Comparison of ENCODE assay signal across 24 mouse cellular contexts in the genomic region with DNA sequence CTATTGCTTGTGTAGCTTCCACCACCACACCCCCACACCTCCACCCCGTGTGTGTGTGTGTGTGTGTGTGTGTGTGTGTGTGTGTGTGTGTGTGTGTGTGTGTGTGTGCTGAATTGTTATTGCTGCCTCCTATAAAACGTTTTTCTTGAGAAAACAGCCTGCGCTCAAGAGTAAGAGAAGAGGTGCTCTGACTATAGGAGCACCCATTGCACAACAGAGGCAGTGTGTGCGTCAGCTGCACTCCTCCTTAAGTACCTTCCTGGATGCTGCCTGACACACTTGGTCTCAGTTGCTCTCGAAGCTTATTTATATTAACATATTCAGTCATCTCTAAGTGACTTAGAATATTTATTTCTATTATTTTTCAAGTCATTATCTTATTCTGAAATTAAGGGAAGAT. TPM values are rescaled to one million over a fixed set of nuclear protein-coding genes. Genes with fewer than 3 reads are reported as not detected.
DNase-seq lines count a peak whose midpoint lies in the region; ATAC-seq and TF ChIP-seq lines count a peak whose summit lies in the region.
"Had no signal": no experiment of that assay in that cellular context is flagged by ENCODE, and none has a peak within 500 bp of the region (broad histone marks: within the 10 kb centered on the region; RNA-seq: fewer than 3 reads in every experiment).

No protein-coding gene starts in this region.

- no peak for TF ChIP-seq POLR2A in heart, adult 2 months (IDR thresholded peaks at IDR 0.05; ENCODE audit: insufficient read depth, low read depth, low read length)

- no peak overlapping the region for H3K9ac ChIP-seq in lung, postnatal 0 days (replicated peaks; ENCODE audit: low read depth)
- no peak overlapping the region for H3K9ac ChIP-seq in heart, adult 2 months (ENCODE audit: low read depth, low read length)
- H3K9ac ChIP-seq: embryonic facial prominence, embryonic 12.5 days; forebrain, embryonic 13.5 days; forebrain, embryonic 15.5 days had no signal

- ATAC-seq in lung, postnatal 0 days: peak; percentile 96
- ATAC-seq: CD4-positive, CD25-positive, alpha-beta regulatory T cell, adult 4 months; forebrain, embryonic 13.5 days; forebrain, embryonic 15.5 days had no signal

- TF ChIP-seq CTCF in lung, postnatal 0 days (IDR thresholded peaks at IDR 0.05): no peak
- no peak for TF ChIP-seq CTCF in heart, adult 2 months (IDR thresholded peaks at IDR 0.05)

- peak; percentile 54 for TF ChIP-seq EP300 in lung, postnatal 0 days (IDR thresholded peaks at IDR 0.05)
- no peak for TF ChIP-seq EP300 in heart, adult 2 months (IDR thresholded peaks at IDR 0.05; ENCODE audit: insufficient read depth, low read depth, low read length)

- no peaks in the 10 kb centered on the region for H3K9me3 ChIP-seq in lung, postnatal 0 days (ENCODE audit: low read length)
- no peaks in the 10 kb centered on the region for H3K9me3 ChIP-seq in limb, embryonic 10.5 days (replicated peaks)
- H3K9me3 ChIP-seq: embryonic facial prominence, embryonic 10.5 days; embryonic facial prominence, embryonic 12.5 days; forebrain, embryonic 13.5 days; forebrain, embryonic 15.5 days; G1E had no signal

- no peaks in the 10 kb centered on the region for H3K4me1 ChIP-seq in lung, postnatal 0 days (ENCODE audit: insufficient read depth, low read depth, low read length)
- no peaks in the 10 kb centered on the region for H3K4me1 ChIP-seq in heart, adult 2 months (ENCODE audit: control insufficient read depth, insufficient read depth, low read length)
- H3K4me1 ChIP-seq in limb, embryonic 10.5 days: no peaks in the 10 kb centered on the region
- H3K4me1 ChIP-seq: embryonic facial prominence, embryonic 10.5 days; embryonic facial prominence, embryonic 12.5 days; forebrain, embryonic 13.5 days; forebrain, embryonic 15.5 days had no signal

- H3K36me3 ChIP-seq in lung, postnatal 0 days (ENCODE audit: insufficient read depth, low read length): peaks cover 4% of the 10 kb centered on the region; the same call in 1 of the 2 replicates
- H3K36me3 ChIP-seq in heart, adult 2 months (ENCODE audit: control insufficient read depth, insufficient read depth, low read length): no peaks in the 10 kb centered on the region
- H3K36me3 ChIP-seq in limb, embryonic 10.5 days: peaks cover 100% of the 10 kb centered on the region

- H3K4me3 ChIP-seq in lung, postnatal 0 days (ENCODE audit: low read depth, low read length): no peak overlapping the region
- no peak overlapping the region for H3K4me3 ChIP-seq in heart, adult 2 months
- no peak overlapping the region for H3K4me3 ChIP-seq in limb, embryonic 10.5 days
- H3K4me3 ChIP-seq: embryonic facial prominence, embryonic 10.5 days; embryonic facial prominence, embryonic 12.5 days; forebrain, embryonic 13.5 days; forebrain, embryonic 15.5 days had no signal

- 76% methylated on average over 4 of the region's 5 CpGs for WGBS in lung, postnatal 0 days
- WGBS in heart, adult 2 months: 78% methylated on average over 5 of the region's 5 CpGs
- WGBS in limb, embryonic 10.5 days: 85% methylated on average over 5 of the region's 5 CpGs

- H3K27me3 ChIP-seq in lung, postnatal 0 days (replicated peaks; ENCODE audit: insufficient read depth, low read length): no peaks in the 10 kb centered on the region
- H3K27me3 ChIP-seq in heart, adult 2 months (ENCODE audit: control insufficient read depth, insufficient read depth, low read length): no peaks in the 10 kb centered on the region
- no peaks in the 10 kb centered on the region for H3K27me3 ChIP-seq in limb, embryonic 10.5 days (ENCODE audit: low read depth, poor library complexity, severe bottlenecking)
- H3K27me3 ChIP-seq: CH12.LX; embryonic facial prominence, embryonic 12.5 days; forebrain, embryonic 13.5 days; forebrain, embryonic 15.5 days had no signal

- no peaks in the 10 kb centered on the region for H3K79me2 ChIP-seq in heart, adult 2 months (replicated peaks; ENCODE audit: control insufficient read depth, insufficient read depth, low read length)

- no peak overlapping the region for H3K4me2 ChIP-seq in lung, postnatal 0 days (replicated peaks; ENCODE audit: low read depth, low read length)
- H3K4me2 ChIP-seq: embryonic facial prominence, embryonic 12.5 days; forebrain, embryonic 13.5 days; forebrain, embryonic 15.5 days had no signal

- peak; percentile 61 to 65 for DNase-seq in lung, adult 18-20 months
- peak; percentile 81 for DNase-seq in lung, postnatal 0 days (ENCODE audit: low spot score)
- peak; percentile 30 for DNase-seq in lung, postnatal 14 days
- peak; percentile 68 for DNase-seq in lung, postnatal 36 days
- no peak for DNase-seq in heart, adult 2 months
- no peak for DNase-seq in heart, adult 18-20 months
- no peak for DNase-seq in limb, embryonic 10.5 days (ENCODE audit: low spot score)
- no peak for DNase-seq in MN1 (ENCODE audit: low spot score)
- DNase-seq: adrenal gland, adult 8-10 months; adrenal gland, postnatal 14 days; adrenal gland, postnatal 36 days; B cell, adult 2 months; cerebellum, adult 11-12 months; cerebellum, adult 2 months; cerebellum, adult 9-10 months; cerebellum, postnatal 10 days; cerebellum, postnatal 25 days had no signal

- H3K27ac ChIP-seq in lung, postnatal 0 days (ENCODE audit: low read length): no peak overlapping the region; the same call in 1 of the 2 replicates
- no peak overlapping the region for H3K27ac ChIP-seq in heart, adult 2 months
- H3K27ac ChIP-seq in limb, embryonic 10.5 days: no peak overlapping the region
- H3K27ac ChIP-seq: embryonic facial prominence, embryonic 10.5 days; embryonic facial prominence, embryonic 12.5 days; forebrain, embryonic 13.5 days; forebrain, embryonic 15.5 days had no signal

- intact Hi-C loops in heart, adult 2 months (cut with DNase I): no loop called here

RNA-seq across cellular contexts. Expression of a gene that starts 20.0 kb away (rescaled TPM):
- polyA plus RNA-seq in lung, postnatal 0 days (2015; fragmentation: Nextera tagmentation; extraction: Ambion mirVana): 4.1 and 5.8 TPM in 2 replicates
- 1 to 10 TPM in 1 of 2 experiments, under 1 TPM in 1; 0.65 to 1.8 TPM for total RNA-seq in heart, adult 2 months (2021)
- polyA plus RNA-seq in heart, adult 2 months (2012; rRNA removed): 0.25 and 1.1 TPM in 2 replicates
- 1 to 10 TPM in 1 of 2 experiments, under 1 TPM in 1; 0.82 to 1.8 TPM for total RNA-seq in heart, adult 18-20 months (2021)
- 148 and 168 TPM in 2 replicates for polyA plus RNA-seq in limb, embryonic 10.5 days (2016; fragmentation: Nextera tagmentation; extraction: Ambion mirVana)

RNA-seq across cellular contexts. Expression of a gene that starts 45.1 kb away (rescaled TPM):
- polyA plus RNA-seq in lung, postnatal 0 days (2015; fragmentation: Nextera tagmentation; extraction: Ambion mirVana): 1.1 and 2.0 TPM in 2 replicates
- total RNA-seq in heart, adult 2 months (2021): 1 to 10 TPM; 6.1 to 8.1 TPM
- 11.1 and 12.7 TPM in 2 replicates for polyA plus RNA-seq in heart, adult 2 months (2012; rRNA removed)
- 1 to 10 TPM; 9.0 to 9.3 TPM for total RNA-seq in heart, adult 18-20 months (2021)
- polyA plus RNA-seq in limb, embryonic 10.5 days (2016; fragmentation: Nextera tagmentation; extraction: Ambion mirVana): 0.65 and 0.75 TPM in 2 replicates

Comparison
In these comparisons a context has a peak if more than half of its experiments do, and no peak if none do; other contexts are left out.
1. DNase-seq: peak in lung, adult 18-20 months (2 of 2), lung, postnatal 0 days (single experiment), lung, postnatal 14 days (single experiment) and lung, postnatal 36 days (single experiment); none in heart, adult 2 months (0 of 2), heart, adult 18-20 months (0 of 2), limb, embryonic 10.5 days (single experiment) and MN1 (single experiment).
2. RNA of a gene that starts 20.0 kb away (polyA plus RNA-seq): 148 to 168 TPM in limb, embryonic 10.5 days; 4.1 to 5.8 TPM in lung, postnatal 0 days and 0.25 to 1.1 TPM in heart, adult 2 months; every median in the first group is over 10 times any median in the second.